Mouse (Mus musculus) heart, postnatal 36 days (tissue): ENCODE results near the gene Aen. TPM values are rescaled to one million over a fixed set of nuclear protein-coding genes. Genes with fewer than 3 reads are reported as not detected.

ENCODE experiments used
- DNase-seq, 2 experiments: peaks; one replicate each; pipeline ENCODE4 v3.0.0; 2021 to 2022
- intact Hi-C: fragments of 180-260 bp; cut with DNase I; formaldehyde crosslinking; loops from one replicate; pipeline ENCODE4 v1.15.1; 2025
- total RNA-seq, 2 experiments: library from RNA; stranded (reverse); gene quantifications; 2 replicates each; pipeline ENCODE4 v1.2.3; 2021

Aen gene
- 10 to 100 TPM; 35.2 to 35.3 TPM for total RNA-seq

GRCm38 (mm10) chr7:78895653-78896333 is at the start of gene Aen:
Aen (plus strand) TSS chr7:78895854.
- intact Hi-C loops, result no loop called here
- peak; percentile 97 to 99 for DNase-seq

DNA sequence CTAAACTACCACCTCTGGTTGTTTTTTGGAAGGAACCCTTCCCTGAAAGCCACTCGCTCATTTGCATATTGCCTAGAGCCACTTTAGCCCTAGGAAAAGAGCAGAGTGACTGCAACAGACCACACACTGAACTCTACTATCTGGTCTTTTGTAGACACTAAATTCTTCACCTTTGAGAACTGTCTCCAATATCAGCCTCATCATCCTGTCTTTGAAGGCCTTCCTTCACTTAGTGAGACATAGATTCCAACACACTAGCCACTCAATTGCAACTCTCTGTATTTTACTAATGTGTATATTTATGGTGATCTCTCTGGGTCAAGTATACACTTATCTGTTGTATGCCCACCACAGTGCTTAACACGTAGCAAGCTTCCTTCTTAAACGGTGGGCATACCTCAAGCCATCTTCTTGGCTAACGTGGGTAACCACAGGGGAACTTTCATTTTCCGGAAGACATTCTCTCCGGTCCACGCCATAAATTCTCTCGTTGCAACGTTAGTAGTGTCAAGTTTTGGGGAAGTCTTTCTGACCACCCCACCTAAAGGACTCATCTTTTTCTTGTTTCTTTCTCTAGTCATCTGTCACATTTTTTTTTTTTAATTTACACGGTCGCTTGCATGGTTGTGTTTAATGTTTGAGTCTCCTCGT is 49.5 kb upstream of the Aen start:
- DNase-seq, result no peak
- intact Hi-C loops, result loop anchor here (2.0 kb wide), 1 partner anchor 51 kb away; no protein-coding TSS in a partner anchor

- intact Hi-C loops, result loop anchor here (2.0 kb wide), 1 partner anchor 52 kb away; no protein-coding TSS in a partner anchor
- DNase-seq, result peak; percentile 92 to 93
Measured at GRCm38 (mm10) chr7:78846737-78847434, 48.8 kb upstream of the Aen start, which contains the start of gene Det1. Det1 (minus strand) TSS chr7:78847263.

DNA sequence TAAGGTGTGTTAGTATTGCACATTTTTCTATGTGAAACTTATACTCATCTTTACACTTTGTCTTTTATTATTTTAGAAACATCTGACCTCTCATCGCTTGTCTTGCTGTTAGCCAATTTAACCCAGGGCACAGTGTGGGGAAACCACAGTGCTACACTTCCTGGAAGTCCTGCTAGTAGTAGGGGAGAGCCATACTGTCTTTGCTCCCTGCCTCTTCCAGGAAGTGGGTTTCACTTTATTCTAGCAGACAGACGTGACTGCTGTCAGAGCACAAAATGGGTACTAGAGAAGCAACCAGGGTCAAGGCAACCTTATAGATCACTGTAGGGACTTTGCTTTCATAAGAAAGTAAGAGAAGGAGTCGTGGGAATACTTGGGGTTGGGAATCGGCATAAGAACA is 41.6 kb upstream of the Aen start:
- no peak for DNase-seq
- intact Hi-C loops, result no loop called here

DNA sequence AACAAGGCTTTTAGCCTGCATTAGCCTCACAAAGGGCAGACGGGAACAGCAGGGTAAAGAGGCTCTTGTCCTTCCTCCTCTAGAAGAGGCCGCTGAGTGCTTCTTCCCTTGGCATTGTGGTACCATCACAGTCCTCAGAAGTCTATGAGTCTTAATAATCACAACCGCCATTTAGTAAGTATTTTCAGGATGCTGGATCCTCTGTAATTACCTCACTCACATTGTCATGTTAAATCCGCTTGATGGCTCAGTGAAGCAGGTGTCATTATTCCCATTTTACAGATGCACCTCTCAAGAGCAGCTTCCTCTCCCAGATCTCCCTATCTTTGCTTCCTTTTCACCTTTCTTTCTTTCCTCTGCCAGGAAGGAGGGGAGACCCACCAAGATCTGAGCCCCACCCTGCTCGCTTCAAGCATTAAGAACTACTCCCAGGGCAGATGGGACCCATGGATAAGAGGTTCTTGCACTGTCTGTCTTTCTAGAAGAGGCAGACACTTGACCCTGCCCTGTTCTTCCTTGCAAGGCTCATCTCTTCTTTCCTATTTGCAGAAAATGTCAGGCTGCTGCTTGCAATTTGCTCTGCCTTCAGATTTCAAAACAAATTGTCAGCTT is 40.5 kb upstream of the Aen start:
- DNase-seq, result no peak
- intact Hi-C loops, result no loop called here

GRCm38 (mm10) chr7:78863796-78864445 is 31.7 kb upstream of the Aen start:
- DNase-seq, result no peak
- intact Hi-C loops, result no loop called here

- DNase-seq, result no peak
- intact Hi-C loops, result no loop called here
Measured at GRCm38 (mm10) chr7:78864446-78864802, 31.2 kb upstream of the Aen start.

DNA sequence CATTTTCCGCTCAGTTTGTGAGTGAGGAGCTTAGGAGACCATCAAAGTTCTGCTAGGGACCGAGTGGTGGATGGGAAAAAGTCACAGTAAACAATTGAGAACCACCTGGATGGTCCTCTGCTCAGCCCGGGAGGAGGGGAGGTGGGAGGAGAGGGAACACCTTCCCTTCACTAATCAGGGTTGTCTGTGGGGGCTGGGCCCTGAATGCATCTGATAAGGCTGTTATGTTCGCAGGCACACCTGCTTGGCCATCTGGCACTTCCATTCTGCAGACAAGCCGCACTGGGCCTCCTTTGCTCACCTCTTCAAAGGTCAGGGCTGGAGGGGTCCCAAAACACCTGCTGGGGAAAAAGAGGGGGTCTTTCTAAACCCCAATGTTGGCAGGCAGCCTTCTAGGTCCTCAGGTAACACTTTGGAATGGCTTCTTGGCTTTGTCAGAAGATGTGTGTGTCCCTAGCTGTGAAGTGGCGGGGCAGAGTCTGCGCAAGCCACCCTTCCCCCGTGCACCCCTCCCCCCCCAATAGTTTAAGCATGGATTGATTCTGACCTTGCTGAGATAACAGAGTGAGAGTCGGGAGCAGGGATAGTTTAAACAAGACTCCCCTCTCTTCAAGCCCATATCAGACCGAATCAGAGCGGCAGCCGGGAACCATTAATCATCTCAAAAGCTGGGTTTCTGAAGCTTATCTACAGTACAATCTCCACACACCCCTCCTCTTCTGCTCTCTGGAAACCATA is 30.3 kb upstream of the Aen start:
- intact Hi-C loops, result no loop called here
- no peak for DNase-seq

DNA sequence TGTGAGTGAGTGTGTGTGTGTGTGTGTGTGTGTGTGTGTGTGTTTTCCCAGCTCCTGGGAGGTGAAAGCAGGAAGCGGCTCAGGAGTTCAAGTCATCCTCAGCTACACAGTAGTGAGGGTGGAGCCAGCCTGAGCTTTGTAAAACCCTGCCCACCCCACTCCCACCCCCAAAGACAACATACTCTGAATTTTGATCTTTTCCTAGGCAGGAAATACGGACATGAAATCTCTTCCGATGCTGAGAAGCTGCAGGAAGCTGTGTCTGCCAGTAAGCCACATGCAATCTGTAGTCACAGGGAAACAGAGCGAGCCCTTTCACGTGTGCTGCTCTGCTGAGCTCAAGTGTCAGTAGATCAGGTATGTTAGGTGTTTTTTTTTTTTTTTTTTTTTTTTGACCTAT is 26.9 kb upstream of the Aen start:
- intact Hi-C loops, result no loop called here

DNA sequence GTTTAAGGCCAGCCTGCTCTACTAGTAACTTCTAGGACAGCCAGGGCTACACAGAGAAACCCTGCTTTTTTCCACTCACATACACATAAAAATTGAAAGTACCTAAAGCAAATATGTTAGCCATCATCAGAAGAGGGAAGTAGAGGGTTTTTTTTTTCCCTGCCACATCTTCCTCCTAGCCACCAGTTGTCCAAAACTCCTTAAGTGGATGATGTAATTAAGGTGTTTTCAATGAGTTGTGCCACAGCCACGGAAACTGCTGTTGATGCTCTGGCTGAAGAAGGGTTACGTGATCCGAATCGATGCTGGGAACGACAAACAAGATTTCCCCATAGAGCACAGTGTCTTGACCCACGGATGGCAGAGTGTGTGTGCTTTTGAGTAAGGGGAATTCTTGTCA is 23.3 kb upstream of the Aen start:
- intact Hi-C loops, result no loop called here
- no peak for DNase-seq

More for the DNA sequence above, 26.9 kb upstream of the Aen start:
- DNase-seq, result no peak

DNA sequence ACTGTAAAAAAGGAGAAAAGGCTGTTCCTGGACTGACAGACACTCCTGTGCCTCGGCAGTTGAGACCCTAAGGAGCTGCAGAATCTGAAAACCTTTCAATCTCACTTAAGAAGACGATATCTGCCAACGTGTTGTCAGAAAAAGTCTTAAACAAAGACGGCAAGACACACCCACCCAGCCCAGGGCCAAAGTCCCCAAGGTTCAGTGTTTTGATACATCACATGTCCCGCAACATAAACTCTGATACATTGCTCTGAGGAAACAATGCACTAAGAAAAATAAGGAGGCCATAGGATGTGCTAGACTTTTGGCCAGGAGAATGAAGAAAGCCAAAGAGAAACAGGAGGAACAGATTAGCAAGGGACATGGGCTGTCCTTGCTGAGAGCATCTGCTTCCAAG is 22.8 kb upstream of the Aen start:
- no peak for DNase-seq
- intact Hi-C loops, result no loop called here

DNA sequence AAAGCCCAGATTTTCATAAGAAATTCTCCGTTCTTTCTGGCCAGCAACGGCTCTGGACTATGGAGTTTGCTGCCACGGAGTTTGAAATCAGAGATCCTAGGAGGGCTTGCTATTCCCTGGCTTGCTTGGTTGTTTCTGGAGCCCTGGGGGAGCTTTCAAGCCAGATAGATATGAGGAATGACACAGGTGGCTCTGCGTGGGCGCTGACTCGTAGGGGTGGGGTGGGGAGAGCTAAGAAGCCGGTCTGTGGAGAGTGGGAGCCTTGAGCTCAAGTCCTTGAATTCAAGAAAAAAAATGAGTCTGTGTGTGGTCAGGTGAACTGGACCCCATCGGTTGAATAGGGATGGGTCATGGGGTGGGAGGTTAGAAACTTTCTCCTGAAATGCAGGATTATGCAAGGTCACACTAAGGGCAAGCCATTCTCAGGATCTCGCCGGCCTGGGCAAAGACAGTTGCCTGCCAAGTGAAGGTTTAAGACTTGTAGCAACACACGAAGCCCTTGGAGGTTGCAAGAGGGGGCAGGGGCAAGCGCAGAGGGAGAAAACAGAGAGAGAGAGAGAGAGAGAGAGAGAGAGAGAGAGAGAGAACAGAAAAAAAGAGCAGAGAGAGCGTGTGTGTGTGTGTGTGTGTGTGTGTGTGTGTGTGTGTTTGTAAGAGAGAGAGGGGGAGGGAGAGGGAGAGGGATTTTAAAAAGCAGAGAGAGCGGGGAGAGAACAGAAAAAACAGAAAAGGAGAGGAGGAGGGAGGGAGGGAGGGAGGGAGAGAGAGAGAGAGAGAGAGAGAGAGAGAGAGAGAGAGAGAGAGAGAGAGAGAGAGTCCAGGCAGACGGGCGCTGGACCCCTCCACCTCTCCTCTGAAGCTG is 13.8 kb upstream of the Aen start:
- intact Hi-C loops, result no loop called here
- no peak for DNase-seq

- no peak for DNase-seq
- intact Hi-C loops, result no loop called here
Measured at GRCm38 (mm10) chr7:78882469-78882837, 13.2 kb upstream of the Aen start.

DNA sequence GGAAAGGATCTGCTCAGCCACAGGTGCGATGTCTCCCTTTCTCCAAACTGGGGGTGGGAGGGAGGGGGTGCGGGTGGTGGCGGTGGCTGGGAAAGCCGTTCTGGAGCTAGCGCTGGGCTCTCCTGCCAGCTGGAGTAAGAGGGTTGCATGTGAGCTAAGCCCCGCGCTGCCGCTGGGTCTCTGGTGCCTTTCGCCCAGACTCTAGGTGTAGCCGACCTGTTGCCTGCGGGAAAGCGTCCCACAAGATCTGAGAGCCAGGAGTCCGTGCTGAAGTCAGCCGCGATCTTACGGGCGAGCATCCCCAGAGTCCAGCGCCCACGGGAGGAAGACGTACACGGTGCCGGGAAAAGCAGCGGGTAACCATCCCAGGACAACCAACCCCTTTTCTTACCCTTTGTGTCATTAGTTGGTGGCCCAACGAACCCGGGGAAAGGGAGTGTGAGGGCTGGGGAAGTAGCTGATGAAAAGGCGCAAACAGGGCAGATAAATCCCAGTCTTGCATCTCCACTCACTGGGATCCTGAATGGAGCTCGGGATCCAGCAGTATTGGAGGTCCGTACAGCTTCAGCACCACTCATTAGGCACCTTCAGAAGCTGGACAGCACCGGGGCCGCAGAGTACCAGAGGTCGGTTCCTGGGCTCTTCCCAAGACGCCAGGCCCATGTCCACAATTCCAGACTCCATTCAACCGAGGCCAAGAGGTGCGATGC is 12.5 kb upstream of the Aen start:
- intact Hi-C loops, result no loop called here
- no peak for DNase-seq

DNA sequence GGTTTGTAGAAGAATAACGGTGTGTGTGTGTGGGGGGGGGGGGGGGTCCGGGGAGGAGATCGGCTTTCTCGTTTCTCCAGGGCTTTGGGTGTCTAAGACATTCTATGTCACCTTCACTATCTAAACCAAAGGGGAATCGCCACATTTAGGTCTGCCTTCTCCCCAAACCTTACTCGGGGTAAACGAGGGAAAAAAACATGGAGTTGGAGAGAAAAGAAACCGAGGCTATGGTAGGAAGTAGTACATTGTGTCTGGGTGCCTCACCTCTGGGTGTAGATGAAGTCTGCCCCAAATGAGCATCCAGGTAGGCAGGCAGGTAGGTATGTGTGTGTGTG is 12.0 kb upstream of the Aen start:
- intact Hi-C loops, result no loop called here

DNA sequence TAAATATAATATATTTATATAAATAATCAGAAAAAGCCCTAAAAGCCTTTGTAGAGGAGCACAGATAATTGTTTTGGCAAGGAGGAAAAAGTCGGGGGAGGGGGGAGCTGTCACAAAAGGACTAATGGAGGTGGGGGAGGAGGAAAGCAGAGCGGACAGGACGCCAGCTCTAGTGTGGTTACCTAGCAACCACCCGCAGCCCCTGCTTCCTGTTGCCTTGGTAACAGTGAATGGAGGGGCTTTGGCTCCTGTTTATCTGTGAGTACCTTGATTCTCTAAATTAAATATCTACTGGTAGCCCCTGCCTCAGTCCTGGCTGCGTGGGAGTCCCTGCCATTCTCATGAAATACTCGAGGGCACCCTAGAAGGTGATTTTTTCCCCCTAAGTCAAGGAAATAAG is 11.5 kb upstream of the Aen start:
- DNase-seq, result no peak
- intact Hi-C loops, result no loop called here

More for the DNA sequence above, 12.0 kb upstream of the Aen start:
- no peak for DNase-seq

DNA sequence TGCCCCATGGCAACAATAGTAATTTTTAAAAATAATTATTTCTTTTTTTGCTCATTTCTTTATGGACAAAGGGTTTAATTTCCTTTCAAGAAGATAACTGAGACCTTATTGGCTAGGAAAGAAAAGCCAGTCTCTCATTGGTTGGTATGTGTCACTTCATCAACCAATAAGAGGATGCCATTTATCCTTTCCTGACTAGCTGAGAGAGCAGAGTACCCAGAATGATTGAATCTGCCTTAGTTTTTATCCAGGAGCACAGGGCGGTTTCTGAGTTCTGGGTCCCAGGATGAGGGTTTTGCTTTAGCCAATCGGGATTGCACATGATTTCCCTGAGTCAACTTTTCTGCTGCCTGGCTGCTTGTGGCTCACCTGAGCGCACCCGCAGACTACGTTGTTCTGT is 10.2 kb upstream of the Aen start:
- intact Hi-C loops, result no loop called here
- DNase-seq, result no peak

GRCm38 (mm10) chr7:78886496-78886895 is 9.2 kb upstream of the Aen start:
- DNase-seq, result no peak
- intact Hi-C loops, result no loop called here

DNA sequence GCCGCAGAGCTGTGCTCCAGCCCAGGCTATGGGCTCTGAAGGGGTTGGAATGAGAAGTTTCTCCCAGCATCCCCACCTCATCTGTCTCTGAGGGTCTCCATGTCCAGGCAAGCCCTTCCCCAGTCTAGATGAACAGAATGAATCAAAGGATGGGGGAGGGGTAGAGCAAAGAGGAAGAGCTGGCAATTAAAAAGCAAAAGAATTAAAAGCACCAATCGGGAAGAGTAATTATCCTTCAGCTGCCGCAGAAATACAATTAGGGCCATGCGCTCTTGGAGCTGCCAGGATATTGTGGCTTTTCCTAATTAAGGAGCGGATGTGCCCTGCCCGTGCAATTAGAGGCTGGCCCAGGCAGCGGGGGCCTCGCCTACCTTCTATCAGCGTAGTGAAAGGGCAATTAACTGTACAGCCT is 8.2 kb upstream of the Aen start:
- DNase-seq, result no peak
- intact Hi-C loops, result no loop called here
